Mouse (Mus musculus): Measurements from ENCODE around the gene Kcnip1.

DNA sequence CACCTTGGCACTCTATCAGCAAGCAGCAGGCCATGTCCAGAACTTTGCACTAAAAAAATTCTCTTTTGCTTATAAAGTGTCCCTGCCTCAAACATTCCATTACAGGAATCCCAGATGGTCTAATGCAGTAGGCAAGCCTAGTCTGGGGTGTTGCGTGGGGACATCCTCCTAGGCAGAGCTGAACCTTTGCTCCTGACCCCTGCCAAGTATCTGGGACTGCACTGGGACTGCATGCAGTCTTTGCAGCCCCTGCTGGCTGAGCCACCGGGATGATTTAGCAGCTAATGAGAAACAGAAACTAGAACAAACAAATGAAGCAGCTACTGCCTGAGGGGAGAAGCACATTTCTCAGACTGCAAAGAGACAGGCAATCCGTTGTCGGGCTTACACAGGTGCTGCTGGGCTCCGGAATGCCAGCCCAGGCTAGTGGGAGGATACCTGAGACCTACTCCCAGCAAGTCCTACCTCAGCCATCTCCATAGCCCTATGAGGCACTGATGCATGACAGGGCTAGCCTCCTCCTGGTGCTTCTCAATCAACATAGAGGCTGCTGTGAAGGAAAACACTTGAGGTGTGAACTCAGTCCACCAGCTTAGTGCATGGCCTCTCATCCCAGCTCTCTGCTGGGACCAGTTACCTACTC, 174.0 kb downstream of the Kcnip1 start:
- TF ChIP-seq POLR2A (IDR thresholded peaks at IDR 0.05; ENCODE audit: insufficient read depth, low read depth, low read length) (no peak), CTCF (IDR thresholded peaks at IDR 0.05; ENCODE audit: insufficient read depth, low read depth, low read length) (no peak)
